Mouse (Mus musculus) duodenum, adult 2 months (tissue): ENCODE results near the gene Uvrag. TPM values are rescaled to one million over a fixed set of nuclear protein-coding genes. Genes with fewer than 3 reads are reported as not detected.

Experiments
- polyA plus RNA-seq: library from polyadenylated mRNA; depleted of rRNA; stranded (reverse); fragments of >200 nt; gene quantifications from 2 replicates; pipeline ENCODE4 v1.2.3, GENCODE M21; 2012; ENCODE audit warnings: low replicate concordance; rRNA removed

Gene Uvrag
- polyA plus RNA-seq: 16.6 and 30.8 TPM in 2 replicates

GRCm38 (mm10) chr7:99140984-99141918 is at the start of gene Uvrag:
Uvrag (minus strand) TSS chr7:99141141.

GRCm38 (mm10) chr7:99182432-99183172 is 41.7 kb upstream of the Uvrag start, which contains the start of gene Dgat2:
Dgat2 (minus strand) TSS chr7:99182719.

Other genes with a start within 250 kb of the Uvrag start
- gene Dgat2, start 41.6 kb upstream of the Uvrag start, polyA plus RNA-seq: 113 and 743 TPM in 2 replicates
- gene Mogat2, start 97.5 kb upstream of the Uvrag start, polyA plus RNA-seq: 286 and 1,152 TPM in 2 replicates
- gene Map6, start 126.3 kb upstream of the Uvrag start, polyA plus RNA-seq: 1.0 and 1.2 TPM in 2 replicates
- 67.3 and 85.8 TPM in 2 replicates for gene Serpinh1, start 212.1 kb upstream of the Uvrag start, polyA plus RNA-seq
- gene Gdpd5, start 240.3 kb upstream of the Uvrag start, polyA plus RNA-seq: 24.6 and 31.9 TPM in 2 replicates